Mouse (Mus musculus) testis, adult 2 months (tissue): ENCODE measurements around the gene Trim33.

Source experiments
- CTCF ChIP-seq: fragments of 200-500 bp; IDR thresholded peaks from 2 replicates; pipeline ENCODE4 v1.5.1; 2012; ENCODE audit warnings: low read depth, mild to moderate bottlenecking, inconsistent platforms, low read length, moderate library complexity; ENCODE audit not compliant: control insufficient read depth, insufficient read depth, insufficient replicate concordance
- POLR2A ChIP-seq: fragments of 200-500 bp; IDR thresholded peaks from 2 replicates; pipeline ENCODE4 v1.6.1; 2012; ENCODE audit warnings: low read depth, mild to moderate bottlenecking, inconsistent platforms, low read length, moderate library complexity; ENCODE audit not compliant: control insufficient read depth

GRCm38 (mm10) chr3:103262802-103263417 is 16.2 kb upstream of the Trim33 start:
- TF ChIP-seq CTCF (no peak), POLR2A (no peak)
